Mouse (Mus musculus): ENCODE measurements around the gene Emsy. TPM values are rescaled to one million over a fixed set of nuclear protein-coding genes. Genes with fewer than 3 reads are reported as not detected.

The Emsy gene
- total and polyA plus RNA-seq, 3 experiments, result 12.3 to 25.2 (median 14.6) TPM

DNA sequence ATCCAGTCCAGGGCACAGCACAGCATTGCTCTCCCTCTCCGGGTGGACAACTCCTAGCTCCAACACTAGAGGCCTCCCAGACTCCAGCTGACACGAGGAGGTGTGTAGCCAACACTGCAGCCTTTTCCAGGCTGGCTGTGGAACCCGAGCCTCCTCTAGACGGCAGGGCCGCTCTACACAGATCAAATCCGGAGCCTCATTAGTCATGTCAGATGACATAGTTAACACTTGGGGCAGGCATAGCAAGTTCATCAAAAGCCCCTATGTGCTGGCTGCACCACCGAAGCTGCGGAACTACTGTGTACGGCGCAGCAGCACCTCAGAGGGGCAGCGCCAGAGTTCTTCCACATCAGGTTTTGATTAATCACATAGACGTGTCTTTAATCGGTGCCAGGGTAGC lies 29.3 kb upstream of the Emsy start:
- H3K4me1 ChIP-seq (ENCODE audit: control insufficient read depth in 1 of 2, insufficient read depth in 2 of 2), result peaks cover 3 to 4% of the 10 kb centered on the region in 2 experiments; a peak in 3 of 4 replicates
- TF ChIP-seq GABPA (IDR thresholded peaks at IDR 0.05; ENCODE audit: insufficient replicate concordance, low read depth, low read length), result no peak
- no peak for TF ChIP-seq MYC (IDR thresholded peaks at IDR 0.05; ENCODE audit: low read depth, low read length)
- no peak for TF ChIP-seq HCFC1 (IDR thresholded peaks at IDR 0.05; ENCODE audit: low read depth, low read length)
- no peak for TF ChIP-seq ELF1 (IDR thresholded peaks at IDR 0.05; ENCODE audit: low read depth, low read length)
- no peak overlapping the region for H3K27ac ChIP-seq (ENCODE audit: insufficient read depth, low read depth)
- in situ Hi-C loops (cut with MboI; ENCODE audit: low pct_ligation_motif_present, low pct_unique_long_range_greater_than_20kb, low sequenced_read_pairs), result no loop called here
- no peaks in the 10 kb centered on the region for H3K9me3 ChIP-seq (replicated peaks; ENCODE audit: low read length)
- H3K9ac ChIP-seq (ENCODE audit: insufficient read depth, low read depth), result no peak overlapping the region
- no peaks in the 10 kb centered on the region for H3K36me3 ChIP-seq (replicated peaks in 1 of 2; ENCODE audit: control insufficient read depth in 1 of 2, insufficient read depth in 1 of 2, low read length in 1 of 2)
- no peaks in the 10 kb centered on the region for H3K79me2 ChIP-seq (replicated peaks; ENCODE audit: control insufficient read depth, extremely low read depth, insufficient read depth, poor library complexity, severe bottlenecking)
- no peak overlapping the region for H3K4me3 ChIP-seq (replicated peaks in 1 of 3; ENCODE audit: low read depth in 2 of 3, low read length in 2 of 3, poor library complexity in 1 of 3)
- DNase-seq (ENCODE audit: extremely low read depth), result no peak
- H3K27me3 ChIP-seq (replicated peaks), result no peaks in the 10 kb centered on the region
- H3K4me2 ChIP-seq (ENCODE audit: insufficient read depth, low read depth, poor library complexity, severe bottlenecking), result no peak overlapping the region
- dilution Hi-C loops (cut with MboI; ENCODE audit: extremely low pct_ligation_motif_present, extremely low pct_unique_long_range_greater_than_20kb, low sequenced_read_pairs), result no loop called here

DNA sequence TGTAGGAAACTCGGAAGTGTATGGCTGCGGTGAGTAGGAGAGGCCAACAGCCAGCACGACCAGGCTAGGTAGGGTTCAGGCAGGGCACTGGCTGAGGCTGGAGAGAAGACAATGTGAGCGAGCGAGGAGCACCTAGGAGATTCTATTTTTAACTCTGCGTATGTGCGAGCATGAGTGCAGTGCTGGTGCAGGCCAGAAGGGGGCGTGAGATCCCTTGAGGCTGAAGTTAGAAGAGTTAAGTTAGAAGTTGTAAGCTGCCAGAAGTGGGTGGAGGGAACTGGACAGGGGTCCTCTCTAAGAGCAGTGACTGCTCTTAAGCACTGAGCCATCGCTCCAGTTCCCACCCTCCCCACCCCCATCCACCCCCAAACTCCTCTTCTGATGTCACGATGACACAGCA lies 26.2 kb upstream of the Emsy start:
- dilution Hi-C loops (cut with MboI; ENCODE audit: extremely low pct_ligation_motif_present, extremely low pct_unique_long_range_greater_than_20kb, low sequenced_read_pairs), result no loop called here

DNA sequence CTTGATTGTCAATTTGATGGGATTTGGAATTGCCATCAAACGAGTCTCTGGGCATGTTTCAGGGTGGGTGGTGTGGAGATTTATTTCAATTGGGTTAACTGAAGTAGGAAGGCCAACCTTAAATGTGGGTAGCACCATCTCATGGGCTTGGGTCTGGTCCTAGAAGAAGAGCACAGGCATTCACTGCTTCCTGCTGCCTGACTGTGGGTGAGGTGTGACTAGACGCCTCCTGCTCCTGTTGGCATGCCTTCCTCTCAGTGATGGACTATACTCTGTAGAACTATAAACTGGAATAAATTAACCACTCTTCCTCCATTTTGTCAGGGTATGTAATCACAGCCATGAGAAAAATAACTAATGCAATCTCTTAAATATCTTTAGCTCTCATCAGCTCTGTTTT lies 24.1 kb upstream of the Emsy start:
- no peaks in the 10 kb centered on the region for H3K79me2 ChIP-seq (replicated peaks; ENCODE audit: control insufficient read depth, extremely low read depth, insufficient read depth, poor library complexity, severe bottlenecking)
- H3K36me3 ChIP-seq (replicated peaks in 1 of 2; ENCODE audit: control insufficient read depth in 1 of 2, insufficient read depth in 1 of 2, low read length in 1 of 2), result no peaks in the 10 kb centered on the region
- H3K4me3 ChIP-seq (replicated peaks in 1 of 3; ENCODE audit: low read depth in 2 of 3, low read length in 2 of 3, poor library complexity in 1 of 3), result no peak overlapping the region
- no peaks in the 10 kb centered on the region for H3K9me3 ChIP-seq (replicated peaks; ENCODE audit: low read length)
- DNase-seq (ENCODE audit: extremely low read depth), result no peak
- H3K4me1 ChIP-seq (ENCODE audit: control insufficient read depth in 1 of 2, insufficient read depth in 2 of 2), result no peaks in the 10 kb centered on the region
- H3K27me3 ChIP-seq (replicated peaks), result peaks cover 2% of the 10 kb centered on the region
- dilution Hi-C loops (cut with MboI; ENCODE audit: extremely low pct_ligation_motif_present, extremely low pct_unique_long_range_greater_than_20kb, low sequenced_read_pairs), result no loop called here
- no peak for TF ChIP-seq PAX5 (IDR thresholded peaks at IDR 0.05; ENCODE audit: low read length)
- TF ChIP-seq NELFE (IDR thresholded peaks at IDR 0.05; ENCODE audit: low read depth, low read length), result no peak
- no peak for TF ChIP-seq POLR2AphosphoS2 (IDR thresholded peaks at IDR 0.05; ENCODE audit: low read depth, low read length)
- no peak for TF ChIP-seq RAD21 (IDR thresholded peaks at IDR 0.05; ENCODE audit: low read depth, low read length)
- TF ChIP-seq ETS1 (conservative IDR thresholded peaks at IDR 0.05; ENCODE audit: low read depth, low read length), result no peak
- TF ChIP-seq EP300 (IDR thresholded peaks at IDR 0.05; ENCODE audit: low read length), result no peak
- no peak for TF ChIP-seq CHD1 (IDR thresholded peaks at IDR 0.05; ENCODE audit: low read depth, low read length)
- TF ChIP-seq MAFK (IDR thresholded peaks at IDR 0.05; ENCODE audit: insufficient replicate concordance, low read length), result no peak
- no peak for TF ChIP-seq MXI1 (IDR thresholded peaks at IDR 0.05; ENCODE audit: low read depth, low read length)
- no peak overlapping the region for H3K9ac ChIP-seq (ENCODE audit: insufficient read depth, low read depth)
- in situ Hi-C loops (cut with MboI; ENCODE audit: low pct_ligation_motif_present, low pct_unique_long_range_greater_than_20kb, low sequenced_read_pairs), result no loop called here
- no peak overlapping the region for H3K27ac ChIP-seq (ENCODE audit: insufficient read depth, low read depth)
- H3K4me2 ChIP-seq (ENCODE audit: insufficient read depth, low read depth, poor library complexity, severe bottlenecking), result no peak overlapping the region

More for the DNA sequence above, 26.2 kb upstream of the Emsy start:
- Histone ChIP-seq H3K27me3 (replicated peaks) (peaks cover 2% of the 10 kb centered on the region), H3K9me3 (replicated peaks; ENCODE audit: low read length) (no peaks in the 10 kb centered on the region), H3K36me3 (replicated peaks in 1 of 2; ENCODE audit: control insufficient read depth in 1 of 2, insufficient read depth in 1 of 2, low read length in 1 of 2) (no peaks in the 10 kb centered on the region), H3K4me3 (replicated peaks in 1 of 3; ENCODE audit: low read depth in 2 of 3, low read length in 2 of 3, poor library complexity in 1 of 3) (no peak overlapping the region), H3K4me1 (ENCODE audit: control insufficient read depth in 1 of 2, insufficient read depth in 2 of 2) (no peaks in the 10 kb centered on the region), H3K4me2 (ENCODE audit: insufficient read depth, low read depth, poor library complexity, severe bottlenecking) (no peak overlapping the region), H3K27ac (ENCODE audit: insufficient read depth, low read depth) (no peak overlapping the region), H3K79me2 (replicated peaks; ENCODE audit: control insufficient read depth, extremely low read depth, insufficient read depth, poor library complexity, severe bottlenecking) (no peaks in the 10 kb centered on the region), H3K9ac (ENCODE audit: insufficient read depth, low read depth) (no peak overlapping the region)
- in situ Hi-C loops (cut with MboI; ENCODE audit: low pct_ligation_motif_present, low pct_unique_long_range_greater_than_20kb, low sequenced_read_pairs), result no loop called here
- DNase-seq (ENCODE audit: extremely low read depth), result no peak
- TF ChIP-seq CTCF (conservative IDR thresholded peaks at IDR 0.05 in 1 of 2, IDR thresholded peaks at IDR 0.05 in 1 of 2; ENCODE audit: low read depth in 2 of 2, low read length in 2 of 2) (peak in 1 of 2 experiments; percentile 21; a peak in 1 of 4 replicates), NELFE (IDR thresholded peaks at IDR 0.05; ENCODE audit: low read depth, low read length) (no peak)

Data from CH12.LX (cell line).